9 mouse cellular contexts compared by ENCODE assay signal in the genomic region with DNA sequence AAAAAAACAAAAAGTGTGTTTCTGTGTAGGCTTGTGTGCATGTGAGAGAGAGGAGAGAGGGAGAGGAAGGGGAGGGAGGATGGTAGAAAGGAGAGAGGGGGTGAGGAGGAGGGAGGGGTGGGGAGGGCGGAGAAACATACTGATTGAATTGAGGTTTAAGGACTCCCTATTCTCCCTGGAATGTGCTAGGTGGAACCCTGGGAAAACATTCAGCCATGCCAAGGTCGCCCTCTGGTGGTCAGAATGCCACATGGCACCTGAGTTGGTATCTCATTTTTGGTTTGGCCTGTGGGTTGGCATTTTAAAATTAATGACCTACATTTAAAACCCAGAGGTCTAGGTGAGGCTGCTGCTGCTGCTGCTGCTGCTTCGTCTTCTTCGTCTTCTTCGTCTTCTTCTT.
DNase-seq lines count a peak whose midpoint lies in the region; ATAC-seq and TF ChIP-seq lines count a peak whose summit lies in the region.
"Had no signal": no experiment of that assay in that cellular context is flagged by ENCODE, and none has a peak within 500 bp of the region (broad histone marks: within the 10 kb centered on the region; RNA-seq: fewer than 3 reads in every experiment).

No protein-coding gene starts in this region.

- no peak for ATAC-seq in kidney, postnatal 0 days (replicated peaks; ENCODE audit: low FRiP score, low read depth)
- ATAC-seq in liver, embryonic 13.5 days (ENCODE audit: low read depth) = no peak
- ATAC-seq in erythroid progenitor cell, adult 5-6 weeks (replicated peaks; ENCODE audit: low FRiP score, poor library complexity, severe bottlenecking) = no peak

- no peak overlapping the region for H3K4me2 ChIP-seq in kidney, postnatal 0 days (ENCODE audit: low read length)
- no peak overlapping the region for H3K4me2 ChIP-seq in liver, embryonic 13.5 days
- H3K4me2 ChIP-seq: limb, embryonic 13.5 days had no signal

- WGBS in kidney, postnatal 0 days = 30% methylated on average over 5 of the region's 5 CpGs
- WGBS in liver, embryonic 13.5 days (ENCODE audit: insufficient replicate concordance) = 31% methylated on average over 5 of the region's 5 CpGs

- H3K36me3 ChIP-seq in kidney, postnatal 0 days (ENCODE audit: insufficient read depth, low read length) = no peaks in the 10 kb centered on the region
- H3K36me3 ChIP-seq in liver, embryonic 13.5 days = no peaks in the 10 kb centered on the region
- H3K36me3 ChIP-seq: limb, embryonic 13.5 days had no signal

- TF ChIP-seq POLR2A in bone marrow macrophage, adult 2 months (IDR thresholded peaks at IDR 0.05; ENCODE audit: borderline replicate concordance, low read depth, low read length) = no peak

- no peak overlapping the region for H3K27ac ChIP-seq in bone marrow macrophage, adult 2 months (ENCODE audit: insufficient read depth, low read depth, low read length)
- no peak overlapping the region for H3K27ac ChIP-seq in kidney, postnatal 0 days
- H3K27ac ChIP-seq in liver, embryonic 13.5 days = no peak overlapping the region
- H3K27ac ChIP-seq: limb, embryonic 13.5 days had no signal

- H3K4me1 ChIP-seq in bone marrow macrophage, adult 2 months (ENCODE audit: control insufficient read depth, insufficient read depth, low read length) = no peaks in the 10 kb centered on the region
- no peaks in the 10 kb centered on the region for H3K4me1 ChIP-seq in kidney, postnatal 0 days (replicated peaks; ENCODE audit: insufficient read depth, low read length)
- H3K4me1 ChIP-seq in liver, embryonic 13.5 days (replicated peaks) = no peaks in the 10 kb centered on the region
- H3K4me1 ChIP-seq: limb, embryonic 13.5 days had no signal

- peak; percentile 43 to 59 for DNase-seq in urinary bladder, adult 18-20 months (ENCODE audit: low spot score in 2 of 2)
- no peak for DNase-seq in urinary bladder, postnatal 10 days (ENCODE audit: low spot score)
- peak; percentile 51 for DNase-seq in fibroblast of lung, adult 2 months (ENCODE audit: low read depth)
- DNase-seq in kidney, postnatal 0 days (ENCODE audit: low spot score) = peak; percentile 77
- DNase-seq in liver, embryonic 13.5 days = peak; percentile 16
- DNase-seq in right cerebral cortex, postnatal 10 days (ENCODE audit: low spot score in 2 of 2) = peak; percentile 72 to 79

- peak; percentile 94 for TF ChIP-seq CTCF in bone marrow macrophage, adult 2 months (IDR thresholded peaks at IDR 0.05; ENCODE audit: low read depth, low read length)
- TF ChIP-seq CTCF in kidney, postnatal 0 days (IDR thresholded peaks at IDR 0.05; ENCODE audit: low read depth) = peak; percentile 89

- no peaks in the 10 kb centered on the region for H3K9me3 ChIP-seq in kidney, postnatal 0 days (replicated peaks; ENCODE audit: low read length)
- H3K9me3 ChIP-seq in liver, embryonic 13.5 days (replicated peaks) = no peaks in the 10 kb centered on the region
- H3K9me3 ChIP-seq: limb, embryonic 13.5 days had no signal

- no peaks in the 10 kb centered on the region for H3K27me3 ChIP-seq in kidney, postnatal 0 days (ENCODE audit: insufficient read depth, low read length)
- H3K27me3 ChIP-seq in liver, embryonic 13.5 days = no peaks in the 10 kb centered on the region
- H3K27me3 ChIP-seq: limb, embryonic 13.5 days had no signal

- no peak overlapping the region for H3K4me3 ChIP-seq in bone marrow macrophage, adult 2 months (ENCODE audit: insufficient read depth, low read length)
- H3K4me3 ChIP-seq in kidney, postnatal 0 days (replicated peaks; ENCODE audit: low read depth, low read length) = no peak overlapping the region
- H3K4me3 ChIP-seq in liver, embryonic 13.5 days (replicated peaks) = no peak overlapping the region
- H3K4me3 ChIP-seq: limb, embryonic 13.5 days had no signal

- H3K9ac ChIP-seq in kidney, postnatal 0 days (ENCODE audit: low read depth, low read length) = no peak overlapping the region
- no peak overlapping the region for H3K9ac ChIP-seq in liver, embryonic 13.5 days
- H3K9ac ChIP-seq: limb, embryonic 13.5 days had no signal
